Mouse (Mus musculus) olfactory bulb, adult 2 months (tissue): ENCODE results near the gene Scin.

Experiments used
- CTCF ChIP-seq: fragments of 200-500 bp; IDR thresholded peaks from 2 replicates; pipeline ENCODE4 v1.5.1; 2012; ENCODE audit warnings: low read depth, mild to moderate bottlenecking, low read length, moderate library complexity; ENCODE audit not compliant: insufficient read depth
- POLR2A ChIP-seq: fragments of 200-500 bp; IDR thresholded peaks from 2 replicates; pipeline ENCODE4 v1.6.1; 2012; ENCODE audit warnings: mild to moderate bottlenecking, low read depth, low read length, moderate library complexity; ENCODE audit not compliant: insufficient read depth

DNA sequence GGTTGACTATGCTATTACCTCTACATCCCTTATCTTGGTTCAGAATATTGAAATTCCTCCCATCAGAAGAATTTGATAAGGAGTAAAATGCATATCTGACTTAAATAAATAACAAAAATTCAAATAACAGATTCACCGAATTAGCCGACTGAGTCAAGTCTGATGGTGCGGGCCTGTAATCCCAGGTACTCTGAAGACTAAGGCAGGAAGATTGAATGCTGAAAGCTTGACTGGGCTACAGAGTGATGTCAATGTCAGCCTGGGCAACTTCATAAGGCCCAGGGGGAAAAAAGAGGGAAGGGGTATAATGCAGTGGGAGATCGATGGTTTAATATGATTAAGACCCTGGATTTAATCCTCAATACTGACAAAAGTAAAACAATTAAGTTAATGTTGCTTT lies 36.6 kb downstream of the Scin start:
- no peak for TF ChIP-seq POLR2A
- no peak for TF ChIP-seq CTCF
